Mouse (Mus musculus) hindbrain, embryonic 14.5 days (tissue): ENCODE measurements around the gene Ikzf2. TPM values are rescaled to one million over a fixed set of nuclear protein-coding genes. Genes with fewer than 3 reads are reported as not detected.

Source experiments
- ATAC-seq: fragments of 200-750 bp; cut with Nextera tagmentation; 2 replicates; pipeline ENCODE4 v1.8.0; 2017; ENCODE audit warnings: moderate number of reproducible peaks, mild to moderate bottlenecking, moderate TSS enrichment, moderate library complexity; ENCODE audit not compliant: low FRiP score
- DNase-seq: peaks from one replicate; pipeline ENCODE4 v3.0.0-alpha.2; 2015; ENCODE audit warnings: low spot score
- H3K27ac ChIP-seq: fragments of 300-500 bp; sonication (generic); 2 replicates; pipeline ENCODE4 v1.5.1; 2014; ENCODE audit warnings: mild to moderate bottlenecking, moderate library complexity
- H3K27me3 ChIP-seq: fragments of 300-500 bp; sonication (generic); 2 replicates; pipeline ENCODE4 v1.6.1; 2014; ENCODE audit warnings: mild to moderate bottlenecking, low read length, mixed read lengths; ENCODE audit not compliant: control insufficient read depth, insufficient read depth
- H3K36me3 ChIP-seq: fragments of 300-500 bp; sonication (generic); replicated peaks from 2 replicates; pipeline ENCODE4 v1.6.1; 2014; ENCODE audit not compliant: control insufficient read depth, insufficient read depth
- H3K4me1 ChIP-seq: fragments of 300-500 bp; sonication (generic); replicated peaks from 2 replicates; pipeline ENCODE4 v1.6.1; 2014; ENCODE audit warnings: antibody characterized with exemption, low read length, mixed read lengths; ENCODE audit not compliant: control insufficient read depth, insufficient read depth
- H3K4me2 ChIP-seq: fragments of 300-500 bp; sonication (generic); replicated peaks from 2 replicates; pipeline ENCODE4 v1.6.1; 2014; ENCODE audit warnings: mild to moderate bottlenecking, moderate library complexity
- H3K4me3 ChIP-seq: fragments of 300-500 bp; sonication (generic); replicated peaks from 2 replicates; pipeline ENCODE4 v1.5.1; 2014; ENCODE audit warnings: mild to moderate bottlenecking, low read length
- H3K9ac ChIP-seq: fragments of 300-500 bp; sonication (generic); 2 replicates; pipeline ENCODE4 v1.6.1; 2014
- H3K9me3 ChIP-seq: fragments of 300-500 bp; sonication (generic); 2 replicates; pipeline ENCODE4 v1.6.1; 2016; ENCODE audit warnings: low read length; ENCODE audit not compliant: control insufficient read depth
- WGBS: fragments of 180-500 bp; shearing (Covaris S2); extraction: QIAGEN DNeasy Blood & Tissue Kit; methylation state at CpG from one replicate; pipeline ENCODE4 v1.1.7; 2014; 5-methylcytosine and 5-hydroxymethylcytosine counted together
- polyA plus RNA-seq: library from polyadenylated mRNA; unstranded; fragments of >200 nt; fragmentation: Nextera tagmentation; extraction: Ambion mirVana; gene quantifications from 2 replicates; pipeline ENCODE4 v1.2.1, GENCODE M21; 2014

The Ikzf2 gene
- polyA plus RNA-seq, 1 experiment from 2014 or later, result 3.8 TPM

GRCm38 (mm10) chr1:69653419-69653818 lies 33.6 kb downstream of the Ikzf2 start:
- Histone ChIP-seq H3K4me2 (no peak overlapping the region), H3K9me3 (no peaks in the 10 kb centered on the region), H3K27me3 (no peaks in the 10 kb centered on the region), H3K4me1 (peaks cover 5% of the 10 kb centered on the region), H3K9ac (no peak overlapping the region), H3K27ac (no peak overlapping the region), H3K4me3 (no peak overlapping the region), H3K36me3 (no peaks in the 10 kb centered on the region)
- ATAC-seq (no peak), DNase-seq (no peak)
- WGBS, result 96% methylated on average over 2 of the region's 2 CpGs

DNA sequence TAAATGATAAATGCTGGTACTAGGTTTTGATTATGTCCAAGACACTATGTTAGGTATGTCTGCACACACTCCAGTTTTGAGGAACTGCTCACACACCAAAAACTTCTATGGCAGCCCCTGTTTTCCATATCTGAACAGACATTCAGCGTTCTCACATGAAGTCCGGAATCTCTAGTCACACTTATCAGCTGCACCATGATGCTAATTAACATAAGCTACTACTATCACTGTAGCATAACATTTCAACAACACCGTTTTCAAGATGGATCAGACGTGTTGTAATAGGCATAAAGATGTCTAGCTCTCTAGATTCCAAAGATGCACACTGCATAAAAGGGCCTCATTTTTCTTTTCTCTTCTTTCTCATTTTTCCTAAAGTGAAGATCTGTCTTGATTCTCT lies 43.9 kb downstream of the Ikzf2 start:
- H3K27me3 ChIP-seq, result no peaks in the 10 kb centered on the region
- H3K9me3 ChIP-seq, result no peaks in the 10 kb centered on the region
- H3K36me3 ChIP-seq, result no peaks in the 10 kb centered on the region
- no peaks in the 10 kb centered on the region for H3K4me1 ChIP-seq
- no peak overlapping the region for H3K27ac ChIP-seq
- DNase-seq (no peak), ATAC-seq (no peak)
- H3K9ac ChIP-seq, result no peak overlapping the region
- WGBS, result 84% methylated on average over 4 of the region's 4 CpGs
- H3K4me3 ChIP-seq, result no peak overlapping the region
- no peak overlapping the region for H3K4me2 ChIP-seq

- Histone ChIP-seq H3K9ac (no peak overlapping the region), H3K4me1 (no peaks in the 10 kb centered on the region), H3K4me3 (no peak overlapping the region), H3K27ac (no peak overlapping the region), H3K27me3 (no peaks in the 10 kb centered on the region), H3K9me3 (no peaks in the 10 kb centered on the region), H3K36me3 (no peaks in the 10 kb centered on the region), H3K4me2 (no peak overlapping the region)
- WGBS, result 89% methylated on average over 6 of the region's 6 CpGs
- DNase-seq, result no peak
- ATAC-seq, result no peak
Observed at GRCm38 (mm10) chr1:69641986-69642385, 45.1 kb downstream of the Ikzf2 start.

GRCm38 (mm10) chr1:69638321-69638720 lies 48.7 kb downstream of the Ikzf2 start:
- Histone ChIP-seq H3K4me3 (no peak overlapping the region), H3K9me3 (no peaks in the 10 kb centered on the region), H3K4me1 (no peaks in the 10 kb centered on the region), H3K4me2 (no peak overlapping the region), H3K36me3 (no peaks in the 10 kb centered on the region), H3K27me3 (no peaks in the 10 kb centered on the region), H3K27ac (no peak overlapping the region), H3K9ac (no peak overlapping the region)
- ATAC-seq, result no peak
- WGBS, result 87% methylated on average over 8 of the region's 8 CpGs
- DNase-seq, result no peak

DNA sequence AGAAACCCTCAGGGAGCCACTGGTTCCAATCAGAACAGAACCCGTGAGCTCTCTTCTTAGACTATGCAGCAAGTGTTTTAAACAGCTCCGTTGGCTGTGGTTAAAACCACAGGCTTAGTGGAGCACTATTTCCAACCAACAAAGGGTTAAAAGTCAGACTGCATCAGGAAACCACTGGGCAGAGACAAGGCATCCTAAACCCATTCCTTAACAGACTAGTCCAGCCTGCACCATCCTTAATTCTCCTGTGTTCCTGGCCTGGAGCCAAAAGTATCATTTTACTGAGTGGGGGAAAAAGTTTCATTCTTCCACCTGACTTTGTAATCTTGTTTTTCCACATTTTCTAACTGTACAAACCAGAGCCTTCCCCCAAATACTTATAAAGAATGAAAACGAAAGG lies 49.1 kb downstream of the Ikzf2 start:
- ATAC-seq, result no peak
- H3K9me3 ChIP-seq, result no peaks in the 10 kb centered on the region
- H3K27ac ChIP-seq, result no peak overlapping the region
- H3K4me2 ChIP-seq, result no peak overlapping the region
- no peak for DNase-seq
- WGBS, result 75% methylated on average over 3 of the region's 3 CpGs
- H3K9ac ChIP-seq, result no peak overlapping the region
- H3K27me3 ChIP-seq, result no peaks in the 10 kb centered on the region
- no peaks in the 10 kb centered on the region for H3K36me3 ChIP-seq
- H3K4me1 ChIP-seq, result no peaks in the 10 kb centered on the region
- H3K4me3 ChIP-seq, result no peak overlapping the region

DNA sequence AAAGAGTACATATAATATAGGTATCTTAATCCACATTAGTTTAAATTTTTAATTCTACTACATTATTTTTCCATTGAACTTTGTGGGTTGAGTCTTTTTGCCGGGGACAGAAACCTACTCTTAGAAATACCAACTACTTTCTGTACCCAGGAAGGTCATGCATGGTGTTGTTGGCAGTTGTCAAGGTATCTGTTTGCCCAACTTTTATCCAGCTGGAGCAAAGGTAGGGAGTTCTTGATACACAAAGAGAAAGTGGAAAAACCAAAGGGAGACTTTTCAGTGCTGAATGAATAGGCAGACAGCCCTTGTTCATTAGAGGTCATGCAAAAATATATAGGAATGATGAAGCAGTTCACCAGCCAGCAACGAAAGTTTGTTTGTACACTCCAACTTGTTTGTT lies 52.8 kb downstream of the Ikzf2 start:
- no peak for DNase-seq
- 96% methylated on average over 2 of the region's 2 CpGs for WGBS
- Histone ChIP-seq H3K27ac (no peak overlapping the region), H3K27me3 (no peaks in the 10 kb centered on the region), H3K36me3 (no peaks in the 10 kb centered on the region), H3K4me1 (no peaks in the 10 kb centered on the region), H3K4me3 (no peak overlapping the region), H3K9me3 (no peaks in the 10 kb centered on the region), H3K4me2 (no peak overlapping the region), H3K9ac (no peak overlapping the region)
- ATAC-seq, result no peak

DNA sequence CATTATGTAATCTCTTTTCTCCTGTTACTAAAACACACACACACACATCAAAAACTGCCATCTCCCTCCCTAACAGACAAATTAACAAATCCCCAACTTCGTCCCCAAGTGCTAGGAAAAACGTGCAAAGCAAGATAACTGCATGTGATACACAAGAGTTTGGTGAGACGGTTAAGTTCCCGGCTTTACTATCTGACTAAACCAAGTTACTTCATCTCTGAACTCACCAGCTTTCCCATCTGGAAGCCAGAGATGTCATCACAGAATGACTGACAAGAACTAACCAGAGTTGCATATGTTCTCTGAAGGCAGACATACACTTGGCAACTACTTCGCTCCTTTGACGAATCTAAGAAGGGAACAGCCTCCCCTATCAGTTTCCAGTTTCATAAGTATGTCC lies 56.5 kb downstream of the Ikzf2 start:
- Histone ChIP-seq H3K27ac (no peak overlapping the region), H3K4me3 (no peak overlapping the region), H3K9ac (no peak overlapping the region), H3K4me1 (no peaks in the 10 kb centered on the region), H3K36me3 (no peaks in the 10 kb centered on the region), H3K4me2 (no peak overlapping the region), H3K27me3 (no peaks in the 10 kb centered on the region), H3K9me3 (no peaks in the 10 kb centered on the region)
- DNase-seq (no peak), ATAC-seq (no peak)
- WGBS, result 91% methylated on average over 6 of the region's 6 CpGs

GRCm38 (mm10) chr1:69629513-69629912 lies 57.5 kb downstream of the Ikzf2 start:
- no peaks in the 10 kb centered on the region for H3K9me3 ChIP-seq
- DNase-seq, result no peak
- H3K4me1 ChIP-seq, result no peaks in the 10 kb centered on the region
- H3K9ac ChIP-seq, result no peak overlapping the region
- WGBS, result 84% methylated on average over 8 of the region's 8 CpGs
- H3K36me3 ChIP-seq, result no peaks in the 10 kb centered on the region
- no peaks in the 10 kb centered on the region for H3K27me3 ChIP-seq
- H3K4me3 ChIP-seq, result no peak overlapping the region
- no peak overlapping the region for H3K27ac ChIP-seq
- ATAC-seq, result no peak
- no peak overlapping the region for H3K4me2 ChIP-seq

DNA sequence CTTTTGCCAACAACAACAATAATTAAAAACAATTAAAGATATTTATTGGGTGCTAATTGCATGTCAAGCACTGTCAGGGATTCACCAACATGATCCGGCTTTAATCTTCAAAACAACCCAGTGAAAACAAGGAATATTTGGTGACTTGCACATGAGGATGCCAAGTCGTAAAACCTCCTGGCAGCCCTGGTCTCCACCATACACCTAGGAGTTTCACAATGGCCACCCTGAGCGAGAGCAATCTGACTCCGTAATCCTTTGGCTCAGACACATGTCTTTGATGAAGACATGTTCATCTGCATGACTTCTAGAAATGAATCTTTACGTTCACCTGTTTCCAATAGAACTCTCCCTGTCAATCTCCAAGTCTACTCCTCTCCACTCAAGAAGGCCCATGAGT lies 75.0 kb downstream of the Ikzf2 start:
- DNase-seq (no peak), ATAC-seq (no peak)
- Histone ChIP-seq H3K36me3 (no peaks in the 10 kb centered on the region), H3K4me1 (no peaks in the 10 kb centered on the region), H3K4me3 (no peak overlapping the region), H3K4me2 (no peak overlapping the region), H3K27ac (no peak overlapping the region), H3K27me3 (no peaks in the 10 kb centered on the region), H3K9me3 (no peaks in the 10 kb centered on the region), H3K9ac (no peak overlapping the region)
- 96% methylated on average over 5 of the region's 5 CpGs for WGBS

GRCm38 (mm10) chr1:69611204-69611725 lies 75.8 kb downstream of the Ikzf2 start:
- Histone ChIP-seq H3K9ac (no peak overlapping the region), H3K9me3 (no peaks in the 10 kb centered on the region), H3K4me1 (no peaks in the 10 kb centered on the region), H3K27ac (no peak overlapping the region), H3K4me3 (no peak overlapping the region), H3K4me2 (no peak overlapping the region), H3K36me3 (no peaks in the 10 kb centered on the region), H3K27me3 (no peaks in the 10 kb centered on the region)
- DNase-seq, result no peak
- no peak for ATAC-seq
- WGBS, result 81% methylated on average over 4 of the region's 4 CpGs
